Comparison of ENCODE assay signal across 19 mouse cellular contexts in the genomic region with DNA sequence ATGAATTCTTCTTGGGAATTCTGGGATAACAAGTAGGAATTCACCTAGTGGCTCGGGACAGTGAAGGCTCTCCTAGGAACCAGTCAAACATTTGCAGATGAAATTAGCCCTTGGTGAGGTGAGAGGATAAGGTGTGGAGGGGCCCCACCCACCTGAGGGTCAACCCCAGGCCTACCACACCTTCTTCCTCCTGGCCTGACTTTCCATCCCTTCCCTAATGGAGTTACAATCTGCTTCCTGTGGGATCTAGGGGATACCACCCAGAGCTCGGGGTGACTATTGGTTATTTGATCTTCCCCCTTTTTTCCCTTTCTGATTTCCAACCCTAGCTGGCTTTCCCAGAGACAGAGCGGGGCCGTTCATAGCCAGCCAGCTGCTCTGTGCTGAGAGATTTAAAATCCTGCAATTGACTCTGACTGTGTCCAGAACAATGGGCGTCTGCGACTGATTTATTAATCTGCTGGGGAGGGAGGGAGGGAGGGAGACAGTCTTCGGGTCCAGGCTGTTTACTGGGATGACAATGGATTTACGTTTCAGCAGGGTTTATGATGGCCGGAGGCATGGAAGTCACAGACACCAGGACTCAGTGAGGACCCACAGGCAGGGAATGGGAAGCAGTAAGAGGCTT.
DNase-seq lines count a peak whose midpoint lies in the region; ATAC-seq and TF ChIP-seq lines count a peak whose summit lies in the region.
"Had no signal": no experiment of that assay in that cellular context is flagged by ENCODE, and none has a peak within 500 bp of the region (broad histone marks: within the 10 kb centered on the region; RNA-seq: fewer than 3 reads in every experiment).

No protein-coding gene starts in this region.

- H3K4me1 ChIP-seq in hindbrain, embryonic 11.5 days (replicated peaks; ENCODE audit: control insufficient read depth, insufficient read depth, low read length): no peaks in the 10 kb centered on the region
- H3K4me1 ChIP-seq in hindbrain, embryonic 16.5 days (ENCODE audit: control insufficient read depth, insufficient read depth, low read depth, low read length): no peaks in the 10 kb centered on the region; the same call in 1 of the 2 replicates
- peaks cover 14% of the 10 kb centered on the region; the same call in 1 of the 2 replicates for H3K4me1 ChIP-seq in neural tube, embryonic 15.5 days
- H3K4me1 ChIP-seq in limb, embryonic 14.5 days (ENCODE audit: control insufficient read depth, insufficient read depth, low read length): peaks cover 4% of the 10 kb centered on the region
- H3K4me1 ChIP-seq in intestine, embryonic 16.5 days (ENCODE audit: control insufficient read depth, insufficient read depth, low read length): peaks cover 10% of the 10 kb centered on the region
- H3K4me1 ChIP-seq: forebrain, embryonic 15.5 days had no signal

- no peaks in the 10 kb centered on the region for H3K36me3 ChIP-seq in hindbrain, embryonic 11.5 days (ENCODE audit: control insufficient read depth, insufficient read depth, low read length)
- no peaks in the 10 kb centered on the region for H3K36me3 ChIP-seq in hindbrain, embryonic 16.5 days (ENCODE audit: control insufficient read depth, insufficient read depth, low read length)
- no peaks in the 10 kb centered on the region for H3K36me3 ChIP-seq in neural tube, embryonic 15.5 days
- H3K36me3 ChIP-seq in limb, embryonic 14.5 days (ENCODE audit: control insufficient read depth, insufficient read depth, low read length): no peaks in the 10 kb centered on the region
- no peaks in the 10 kb centered on the region for H3K36me3 ChIP-seq in intestine, embryonic 16.5 days (ENCODE audit: control insufficient read depth, insufficient read depth, low read length)
- H3K36me3 ChIP-seq: forebrain, embryonic 15.5 days; heart, embryonic 15.5 days; hindbrain, embryonic 12.5 days had no signal

- no peaks in the 10 kb centered on the region for H3K9me3 ChIP-seq in hindbrain, embryonic 11.5 days (ENCODE audit: control insufficient read depth, low read length)
- H3K9me3 ChIP-seq in hindbrain, embryonic 16.5 days (ENCODE audit: control insufficient read depth, low read length): no peaks in the 10 kb centered on the region
- no peaks in the 10 kb centered on the region for H3K9me3 ChIP-seq in neural tube, embryonic 15.5 days (replicated peaks)
- no peaks in the 10 kb centered on the region for H3K9me3 ChIP-seq in limb, embryonic 14.5 days (ENCODE audit: control insufficient read depth, low read length)
- no peaks in the 10 kb centered on the region for H3K9me3 ChIP-seq in intestine, embryonic 16.5 days (ENCODE audit: control insufficient read depth, low read length)
- H3K9me3 ChIP-seq: forebrain, embryonic 15.5 days; heart, embryonic 15.5 days; hindbrain, embryonic 12.5 days had no signal

- DNase-seq in hindbrain, embryonic 11.5 days (ENCODE audit: low spot score): peak; percentile 31
- DNase-seq in neural tube, embryonic 10.5 days (ENCODE audit: extremely low spot score, low spot score): peak; percentile 32
- peak; percentile 13 for DNase-seq in limb, embryonic 14.5 days (ENCODE audit: low spot score)
- no peak for DNase-seq in layer of hippocampus, adult 2 months (ENCODE audit: low spot score in 2 of 2)
- DNase-seq: adrenal gland, postnatal 25 days; cerebellum, adult 9-10 months; kidney, adult 11 months; kidney, postnatal 14 days; liver; liver, postnatal 0 days; lung, postnatal 14 days; thymus, adult 2 months had no signal

- H3K4me3 ChIP-seq in hindbrain, embryonic 11.5 days (ENCODE audit: low read depth, low read length): no peak overlapping the region
- no peak overlapping the region for H3K4me3 ChIP-seq in hindbrain, embryonic 16.5 days (ENCODE audit: low read length)
- no peak overlapping the region for H3K4me3 ChIP-seq in neural tube, embryonic 15.5 days (replicated peaks)
- no peak overlapping the region for H3K4me3 ChIP-seq in limb, embryonic 14.5 days (replicated peaks; ENCODE audit: low read length)
- no peak overlapping the region for H3K4me3 ChIP-seq in layer of hippocampus, adult 2 months
- H3K4me3 ChIP-seq in intestine, embryonic 16.5 days (ENCODE audit: low read length): no peak overlapping the region
- H3K4me3 ChIP-seq: erythroblast, embryonic 14.5 days; forebrain, embryonic 15.5 days; heart, embryonic 15.5 days; hindbrain, embryonic 12.5 days had no signal

- 38% methylated on average over 9 of the region's 9 CpGs for WGBS in hindbrain, embryonic 11.5 days
- 28% methylated on average over 9 of the region's 9 CpGs for WGBS in hindbrain, embryonic 16.5 days
- 5% methylated on average over 9 of the region's 9 CpGs for WGBS in neural tube, embryonic 15.5 days
- WGBS in limb, embryonic 14.5 days: 26% methylated on average over 9 of the region's 9 CpGs
- 27% methylated on average over 9 of the region's 9 CpGs for WGBS in intestine, embryonic 16.5 days

- no peaks in the 10 kb centered on the region for H3K27me3 ChIP-seq in hindbrain, embryonic 11.5 days (ENCODE audit: control insufficient read depth, insufficient read depth, low read length)
- no peaks in the 10 kb centered on the region for H3K27me3 ChIP-seq in hindbrain, embryonic 16.5 days (replicated peaks; ENCODE audit: control insufficient read depth, insufficient read depth, low read length)
- no peaks in the 10 kb centered on the region for H3K27me3 ChIP-seq in neural tube, embryonic 15.5 days (replicated peaks)
- H3K27me3 ChIP-seq in limb, embryonic 14.5 days (ENCODE audit: control insufficient read depth, insufficient read depth, low read length): no peaks in the 10 kb centered on the region
- H3K27me3 ChIP-seq in intestine, embryonic 16.5 days (replicated peaks; ENCODE audit: control insufficient read depth, insufficient read depth, low read length): no peaks in the 10 kb centered on the region
- H3K27me3 ChIP-seq: forebrain, embryonic 15.5 days; heart, embryonic 15.5 days; hindbrain, embryonic 12.5 days had no signal

- no peak for TF ChIP-seq CTCF in layer of hippocampus, adult 2 months (conservative IDR thresholded peaks at IDR 0.05)

- ATAC-seq in hindbrain, embryonic 11.5 days (ENCODE audit: low FRiP score): no peak
- no peak for ATAC-seq in hindbrain, embryonic 16.5 days
- ATAC-seq in neural tube, embryonic 15.5 days (ENCODE audit: low FRiP score): no peak
- ATAC-seq in limb, embryonic 14.5 days (ENCODE audit: low FRiP score, low read depth): no peak
- no peak for ATAC-seq in intestine, embryonic 16.5 days
- ATAC-seq: forebrain, embryonic 15.5 days; liver, postnatal 0 days had no signal

- H3K9ac ChIP-seq in hindbrain, embryonic 11.5 days (ENCODE audit: low read depth, low read length): no peak overlapping the region
- H3K9ac ChIP-seq in hindbrain, embryonic 16.5 days (ENCODE audit: low read depth, low read length): no peak overlapping the region
- no peak overlapping the region for H3K9ac ChIP-seq in neural tube, embryonic 15.5 days (replicated peaks)
- no peak overlapping the region for H3K9ac ChIP-seq in limb, embryonic 14.5 days (ENCODE audit: low read depth, low read length, severe bottlenecking)
- H3K9ac ChIP-seq in intestine, embryonic 16.5 days (ENCODE audit: low read depth, low read length): no peak overlapping the region
- H3K9ac ChIP-seq: forebrain, embryonic 15.5 days; heart, embryonic 15.5 days; hindbrain, embryonic 12.5 days; liver, postnatal 0 days had no signal

- no peak overlapping the region for H3K4me2 ChIP-seq in hindbrain, embryonic 11.5 days (replicated peaks; ENCODE audit: low read depth, low read length)
- no peak overlapping the region for H3K4me2 ChIP-seq in hindbrain, embryonic 16.5 days (ENCODE audit: low read length)
- no peak overlapping the region for H3K4me2 ChIP-seq in neural tube, embryonic 15.5 days
- no peak overlapping the region for H3K4me2 ChIP-seq in limb, embryonic 14.5 days (replicated peaks; ENCODE audit: low read depth, low read length, severe bottlenecking)
- no peak overlapping the region for H3K4me2 ChIP-seq in intestine, embryonic 16.5 days (ENCODE audit: low read depth, low read length)
- H3K4me2 ChIP-seq: forebrain, embryonic 15.5 days; heart, embryonic 15.5 days; hindbrain, embryonic 12.5 days had no signal

- no peak overlapping the region for H3K27ac ChIP-seq in hindbrain, embryonic 11.5 days (ENCODE audit: low read depth, low read length)
- H3K27ac ChIP-seq in hindbrain, embryonic 16.5 days (ENCODE audit: low read depth, low read length): no peak overlapping the region
- H3K27ac ChIP-seq in neural tube, embryonic 15.5 days (replicated peaks): no peak overlapping the region
- H3K27ac ChIP-seq in limb, embryonic 14.5 days (replicated peaks; ENCODE audit: low read depth, low read length): no peak overlapping the region
- H3K27ac ChIP-seq in layer of hippocampus, adult 2 months: no peak overlapping the region
- H3K27ac ChIP-seq in intestine, embryonic 16.5 days (ENCODE audit: low read length): no peak overlapping the region
- H3K27ac ChIP-seq: forebrain, embryonic 15.5 days; heart, embryonic 15.5 days; hindbrain, embryonic 12.5 days had no signal

- TF ChIP-seq POLR2A in limb, embryonic 14.5 days (IDR thresholded peaks at IDR 0.05; ENCODE audit: borderline replicate concordance, extremely low read depth, insufficient read depth, insufficient read length): no peak

Comparison
In these comparisons a context has a peak if more than half of its experiments do, and no peak if none do; other contexts are left out.
1. DNase-seq: peak in hindbrain, embryonic 11.5 days (single experiment), neural tube, embryonic 10.5 days (single experiment) and limb, embryonic 14.5 days (single experiment); none in layer of hippocampus, adult 2 months (0 of 2).